Mouse (Mus musculus): ENCODE results near the gene Ffar4. TPM values are rescaled to one million over a fixed set of nuclear protein-coding genes. Genes with fewer than 3 reads are reported as not detected.

Gene Ffar4
- polyA plus RNA-seq, 1 experiment from 2014 or later, result 3.3 TPM

DNA sequence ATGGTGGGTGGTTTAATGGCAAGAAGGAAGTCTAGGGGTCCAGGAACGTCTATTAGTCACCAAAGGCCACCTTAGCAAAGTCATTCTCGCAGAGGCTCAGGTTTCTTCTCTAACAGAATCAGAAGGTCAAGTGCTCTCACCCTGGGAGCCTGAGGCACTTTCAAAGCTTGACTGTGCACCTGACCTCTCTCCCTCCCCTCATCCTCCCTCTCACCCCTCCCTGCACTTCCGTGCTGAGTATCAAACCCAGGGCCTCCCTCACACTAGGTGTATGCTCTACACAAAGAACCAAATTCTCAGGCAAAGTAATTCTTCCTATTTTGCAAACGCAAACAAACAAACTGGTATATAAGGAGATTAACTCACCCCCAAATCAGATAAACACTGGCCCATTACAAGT is 640 bp upstream of the Ffar4 start:
- H3K9me3 ChIP-seq (ENCODE audit: low read depth, low read length), result no peaks in the 10 kb centered on the region

DNA sequence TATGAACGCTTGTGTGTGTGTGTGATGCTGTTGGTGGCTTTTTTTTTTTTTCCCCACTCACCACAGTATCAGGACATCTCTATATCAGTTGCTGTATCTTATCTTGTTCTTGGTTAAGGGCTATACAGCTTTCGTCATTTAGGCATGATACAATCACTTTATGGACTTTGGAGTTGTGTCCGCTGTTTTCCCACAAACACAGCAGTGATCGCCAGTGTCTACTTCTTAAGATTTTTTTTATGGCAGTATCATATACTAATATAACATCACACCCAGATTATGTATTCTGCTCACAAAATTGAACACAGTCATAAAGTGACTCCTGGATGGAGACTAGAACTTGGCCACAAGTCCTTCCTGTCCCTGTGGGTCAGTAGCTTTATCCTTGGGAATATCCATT is 11.0 kb downstream of the Ffar4 start:
- Histone ChIP-seq H3K9ac (no peak overlapping the region), H3K27me3 (ENCODE audit: insufficient read depth, low read length) (no peaks in the 10 kb centered on the region), H3K4me2 (no peak overlapping the region), H3K9me3 (ENCODE audit: low read depth, low read length) (no peaks in the 10 kb centered on the region), H3K4me1 (ENCODE audit: insufficient read depth) (no peaks in the 10 kb centered on the region), H3K27ac (ENCODE audit: low read depth) (no peak overlapping the region), H3K36me3 (ENCODE audit: insufficient read depth) (no peaks in the 10 kb centered on the region), H3K4me3 (ENCODE audit: low read depth, low read length) (no peak overlapping the region)
- no peak for DNase-seq
- WGBS, result 91% methylated on average over 4 of the region's 4 CpGs
- no peak for TF ChIP-seq CTCF (IDR thresholded peaks at IDR 0.05; ENCODE audit: low read depth)
- ATAC-seq (ENCODE audit: insufficient read depth), result no peak

More for the DNA sequence above, 640 bp upstream of the Ffar4 start:
- Histone ChIP-seq H3K4me2 (no peak overlapping the region), H3K9ac (no peak overlapping the region), H3K4me1 (ENCODE audit: insufficient read depth) (no peaks in the 10 kb centered on the region), H3K4me3 (ENCODE audit: low read depth, low read length) (no peak overlapping the region), H3K27me3 (ENCODE audit: insufficient read depth, low read length) (peaks cover 36% of the 10 kb centered on the region), H3K36me3 (ENCODE audit: insufficient read depth) (no peaks in the 10 kb centered on the region), H3K27ac (ENCODE audit: low read depth) (no peak overlapping the region)
- ATAC-seq (ENCODE audit: insufficient read depth) (no peak; the same call in 1 of the 2 replicates), DNase-seq (no peak)
- no peak for TF ChIP-seq CTCF (IDR thresholded peaks at IDR 0.05; ENCODE audit: low read depth)
- 8% methylated on average over 4 of the region's 4 CpGs for WGBS

DNA sequence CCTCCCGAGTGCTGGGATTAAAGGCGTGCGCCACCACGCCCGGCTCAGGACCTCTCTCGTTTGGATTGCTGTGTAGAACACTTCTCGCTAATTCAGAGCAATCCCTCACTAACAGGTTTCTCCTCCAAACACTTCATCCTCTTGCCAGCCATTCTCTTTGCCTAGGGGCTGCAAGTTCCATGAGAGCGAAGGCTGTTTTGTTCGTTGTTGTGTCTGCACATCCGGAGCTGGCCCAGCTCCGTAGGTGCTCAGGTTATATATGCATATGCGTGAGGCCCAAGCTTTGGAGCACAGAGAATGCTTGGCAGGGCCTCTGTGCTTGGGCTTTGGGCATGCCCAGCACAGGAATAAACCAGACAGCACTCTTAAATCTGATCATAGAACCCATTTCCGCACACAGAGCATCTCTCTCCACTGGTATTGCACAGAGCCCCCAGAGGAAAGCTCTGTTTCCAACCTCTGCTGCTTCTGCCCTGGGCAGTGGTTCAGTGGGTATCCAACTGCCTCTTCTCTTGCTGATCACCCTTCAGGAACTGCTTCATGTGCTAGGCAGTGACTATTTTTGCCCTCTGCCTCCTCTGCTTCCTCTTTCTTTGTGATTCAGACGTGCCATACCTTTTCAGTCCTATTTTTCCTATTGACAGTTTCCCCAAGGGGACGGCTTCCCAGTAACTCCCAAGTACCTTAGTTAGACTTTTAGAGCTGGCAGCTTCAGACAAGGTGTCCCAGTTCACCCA is 12.8 kb downstream of the Ffar4 start:
- no peak for TF ChIP-seq CTCF (IDR thresholded peaks at IDR 0.05; ENCODE audit: low read depth)
- Histone ChIP-seq H3K4me1 (ENCODE audit: insufficient read depth) (no peaks in the 10 kb centered on the region), H3K4me3 (ENCODE audit: low read depth, low read length) (no peak overlapping the region), H3K4me2 (no peak overlapping the region), H3K27ac (ENCODE audit: low read depth) (no peak overlapping the region), H3K9ac (no peak overlapping the region), H3K27me3 (ENCODE audit: insufficient read depth, low read length) (no peaks in the 10 kb centered on the region), H3K36me3 (ENCODE audit: insufficient read depth) (no peaks in the 10 kb centered on the region), H3K9me3 (ENCODE audit: low read depth, low read length) (no peaks in the 10 kb centered on the region)
- WGBS, result 90% methylated on average over 15 of the region's 15 CpGs
- no peak for ATAC-seq (ENCODE audit: insufficient read depth)
- no peak for DNase-seq

DNA sequence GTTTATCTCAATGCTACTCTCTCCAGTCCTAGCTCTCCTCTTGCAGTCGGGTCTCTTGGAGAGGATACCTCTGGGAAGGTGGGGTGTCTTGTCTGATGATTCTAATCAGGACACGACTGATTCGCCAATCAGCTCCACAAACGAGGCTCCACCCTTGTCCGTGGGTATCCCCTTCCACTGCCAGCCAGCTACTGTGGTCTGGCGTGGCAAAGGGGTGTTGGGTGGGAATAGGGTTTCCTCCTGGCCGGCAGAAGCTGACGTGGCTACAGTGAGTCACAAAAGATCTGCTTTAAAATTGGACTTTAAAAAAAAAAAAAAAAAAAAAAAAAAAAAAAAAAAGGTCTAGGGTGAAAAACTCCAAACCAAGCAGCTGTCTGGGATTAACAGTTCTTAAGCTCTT is 14.2 kb downstream of the Ffar4 start:
- 76% methylated on average over 8 of the region's 8 CpGs for WGBS
- no peak for TF ChIP-seq CTCF (IDR thresholded peaks at IDR 0.05; ENCODE audit: low read depth)

DNA sequence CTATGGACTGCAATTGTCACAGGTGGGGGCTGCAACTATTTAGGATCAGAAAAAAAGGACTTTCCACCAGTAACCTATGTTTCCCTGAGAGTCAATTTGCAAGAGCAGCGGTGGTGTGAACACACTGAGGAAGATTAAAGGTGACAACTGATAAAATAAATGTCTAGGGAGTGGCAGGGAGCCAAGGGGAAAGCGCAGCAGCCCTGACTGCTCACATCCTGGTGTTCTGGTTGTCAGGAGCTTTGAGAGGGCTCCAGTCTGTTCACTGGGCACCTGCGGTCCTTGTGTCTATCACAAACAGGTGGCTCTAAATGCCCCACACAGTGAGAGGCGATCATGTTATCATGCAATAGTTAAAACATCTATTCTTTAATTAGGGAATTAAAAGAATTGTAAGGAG is 15.7 kb downstream of the Ffar4 start:
- no peaks in the 10 kb centered on the region for H3K36me3 ChIP-seq (ENCODE audit: insufficient read depth)
- DNase-seq (no peak), ATAC-seq (ENCODE audit: insufficient read depth) (no peak)
- H3K9ac ChIP-seq, result no peak overlapping the region
- H3K27ac ChIP-seq (ENCODE audit: low read depth), result no peak overlapping the region
- WGBS, result 33% methylated on average over 4 of the region's 4 CpGs
- no peaks in the 10 kb centered on the region for H3K27me3 ChIP-seq (ENCODE audit: insufficient read depth, low read length)
- H3K4me1 ChIP-seq (ENCODE audit: insufficient read depth), result no peaks in the 10 kb centered on the region
- H3K4me2 ChIP-seq, result no peak overlapping the region
- H3K4me3 ChIP-seq (ENCODE audit: low read depth, low read length), result no peak overlapping the region
- no peaks in the 10 kb centered on the region for H3K9me3 ChIP-seq (ENCODE audit: low read depth, low read length)
- TF ChIP-seq CTCF (IDR thresholded peaks at IDR 0.05; ENCODE audit: low read depth), result no peak

More for the DNA sequence above, 14.2 kb downstream of the Ffar4 start:
- ATAC-seq (ENCODE audit: insufficient read depth), result no peak
- no peaks in the 10 kb centered on the region for H3K27me3 ChIP-seq (ENCODE audit: insufficient read depth, low read length)
- H3K4me2 ChIP-seq, result no peak overlapping the region
- H3K4me3 ChIP-seq (ENCODE audit: low read depth, low read length), result no peak overlapping the region
- no peak overlapping the region for H3K27ac ChIP-seq (ENCODE audit: low read depth)
- H3K9me3 ChIP-seq (ENCODE audit: low read depth, low read length), result no peaks in the 10 kb centered on the region
- no peak for DNase-seq
- no peaks in the 10 kb centered on the region for H3K4me1 ChIP-seq (ENCODE audit: insufficient read depth)
- no peaks in the 10 kb centered on the region for H3K36me3 ChIP-seq (ENCODE audit: insufficient read depth)
- H3K9ac ChIP-seq, result no peak overlapping the region

DNA sequence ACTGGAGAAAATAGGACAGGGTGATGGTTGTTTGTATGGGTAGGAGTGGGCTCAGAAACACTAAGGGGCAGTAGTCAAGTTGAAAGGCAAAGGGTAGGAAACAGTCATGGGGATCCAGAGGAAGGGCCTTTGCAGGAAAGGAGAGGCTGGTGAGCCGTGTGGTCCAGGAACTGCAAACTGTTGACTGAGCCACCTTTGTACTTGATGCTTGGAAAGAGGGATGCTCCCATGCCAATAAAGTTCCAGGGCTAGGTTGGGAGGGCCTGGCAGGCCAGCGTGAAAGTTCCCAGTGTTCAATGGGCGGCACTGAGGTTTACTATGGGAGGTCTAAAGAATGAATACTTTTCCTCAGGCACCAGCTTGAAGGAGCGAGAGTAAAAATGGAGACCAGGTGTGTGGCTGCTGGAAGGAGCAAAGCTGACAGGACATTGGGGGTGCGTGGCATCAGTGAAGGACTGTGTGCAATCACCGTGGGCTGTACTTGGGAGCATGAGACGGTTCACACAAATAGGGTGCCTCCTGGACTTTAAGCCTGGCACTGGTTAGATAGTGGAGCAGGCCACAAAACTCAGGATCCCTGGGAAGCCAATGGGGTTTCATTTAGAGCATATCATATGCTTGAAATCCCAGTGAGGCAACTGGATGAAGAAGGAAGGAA is 18.1 kb downstream of the Ffar4 start:
- Histone ChIP-seq H3K4me3 (ENCODE audit: low read depth, low read length) (no peak overlapping the region), H3K36me3 (ENCODE audit: insufficient read depth) (no peaks in the 10 kb centered on the region), H3K4me1 (ENCODE audit: insufficient read depth) (no peaks in the 10 kb centered on the region), H3K9me3 (ENCODE audit: low read depth, low read length) (no peaks in the 10 kb centered on the region), H3K9ac (no peak overlapping the region), H3K4me2 (no peak overlapping the region), H3K27me3 (ENCODE audit: insufficient read depth, low read length) (no peaks in the 10 kb centered on the region), H3K27ac (ENCODE audit: low read depth) (no peak overlapping the region)
- TF ChIP-seq CTCF (IDR thresholded peaks at IDR 0.05; ENCODE audit: low read depth), result no peak
- WGBS, result 86% methylated on average over 7 of the region's 7 CpGs
- ATAC-seq (ENCODE audit: insufficient read depth) (no peak), DNase-seq (no peak)

DNA sequence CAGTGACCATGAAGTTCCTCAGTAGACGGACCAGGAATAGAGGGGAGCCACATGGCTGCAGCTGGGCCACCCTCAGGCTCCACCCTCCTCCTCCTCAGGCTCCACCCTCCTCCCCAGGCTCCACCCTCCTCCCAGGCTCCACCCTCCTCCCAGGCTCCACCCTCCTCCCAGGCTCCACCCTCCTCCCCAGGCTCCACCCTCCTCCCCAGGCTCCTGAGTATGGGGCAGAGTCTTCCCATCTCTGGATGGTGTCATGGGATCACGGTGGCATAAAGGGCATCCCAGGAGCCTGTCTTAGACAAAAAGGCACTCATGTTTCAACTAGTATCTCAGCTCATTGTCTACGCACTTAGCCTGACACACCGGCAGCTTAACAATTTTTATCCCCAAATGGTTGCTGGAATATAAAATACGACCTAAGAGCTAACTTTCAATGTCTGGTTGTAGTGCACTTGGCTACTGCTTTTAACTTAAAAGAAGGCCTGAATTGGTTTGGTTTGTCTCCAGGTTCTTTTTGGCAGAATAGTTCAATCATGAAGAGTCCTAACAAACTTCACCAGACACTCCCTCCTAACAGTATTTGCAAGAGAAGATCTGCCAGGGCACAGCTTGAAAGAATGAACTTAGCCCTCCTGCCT is 23.4 kb downstream of the Ffar4 start:
- no peak overlapping the region for H3K4me2 ChIP-seq
- WGBS, result 85% methylated on average over 5 of the region's 5 CpGs
- H3K27ac ChIP-seq (ENCODE audit: low read depth), result no peak overlapping the region
- no peak overlapping the region for H3K9ac ChIP-seq
- H3K4me3 ChIP-seq (ENCODE audit: low read depth, low read length), result no peak overlapping the region
- no peak for DNase-seq
- no peaks in the 10 kb centered on the region for H3K36me3 ChIP-seq (ENCODE audit: insufficient read depth)
- H3K9me3 ChIP-seq (ENCODE audit: low read depth, low read length), result no peaks in the 10 kb centered on the region
- TF ChIP-seq CTCF (IDR thresholded peaks at IDR 0.05; ENCODE audit: low read depth), result no peak
- no peak for ATAC-seq (ENCODE audit: insufficient read depth)
- peaks cover 19% of the 10 kb centered on the region; the same call in 1 of the 2 replicates for H3K27me3 ChIP-seq (ENCODE audit: insufficient read depth, low read length)
- no peaks in the 10 kb centered on the region for H3K4me1 ChIP-seq (ENCODE audit: insufficient read depth)
